Mouse (Mus musculus) 3T3-L1 (cell line): ENCODE data around the gene Dsel.
A peak's percentile ranks its signal among the peaks of the same experiment; 100 is the strongest.

ENCODE experiments used
- DNase-seq: peaks from one replicate; pipeline ENCODE4 v3.0.0-alpha.2; 2015; ENCODE audit warnings: low read depth, low spot score

Gene Dsel

GRCm38 (mm10) chr1:111864779-111865165 lies at the start of gene Dsel:
Gene Dsel, minus strand, starts transcription at chr1:111864918.
- DNase-seq: peak; percentile 91

DNA sequence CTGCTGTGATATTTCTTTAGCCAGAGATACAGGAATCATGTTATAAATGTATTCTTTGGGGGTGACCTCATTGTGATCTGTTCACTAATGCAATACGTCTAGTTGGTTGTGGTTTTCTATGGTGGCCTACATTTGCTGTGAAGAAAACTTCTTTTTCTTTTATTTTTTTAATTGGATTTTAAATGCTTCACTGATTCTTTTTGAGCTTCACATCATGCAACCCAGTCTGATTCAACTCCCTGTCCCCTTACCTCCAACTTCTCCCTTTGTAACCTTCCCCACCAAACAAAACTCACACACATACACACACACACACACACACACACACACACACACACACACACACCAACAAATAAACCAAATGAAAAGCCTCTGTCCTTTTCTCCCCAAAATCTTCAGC lies 46.7 kb upstream of the Dsel start:
- DNase-seq: no peak

DNA sequence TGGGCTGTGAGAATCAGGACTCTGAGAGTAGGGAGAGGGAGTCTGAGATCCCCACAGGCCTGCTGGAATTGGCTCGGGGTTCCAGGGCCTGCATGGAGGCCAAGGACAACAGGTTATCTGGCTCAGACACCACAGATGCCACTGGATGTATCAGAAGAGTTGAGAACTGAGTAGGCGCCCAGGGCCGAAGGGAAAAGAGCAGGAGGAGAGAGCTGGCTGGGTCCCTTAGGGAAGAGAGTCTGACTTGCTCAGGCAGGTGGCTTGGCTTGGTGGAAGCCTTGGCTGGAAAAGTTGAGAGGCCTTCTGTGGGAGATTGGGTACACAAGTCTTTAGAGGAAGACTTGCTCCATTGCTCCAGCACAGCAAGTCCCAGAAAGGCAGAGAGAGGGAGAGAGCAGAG lies 18.6 kb upstream of the Dsel start:
- no peak for DNase-seq

- no peak for DNase-seq
Measured at GRCm38 (mm10) chr1:111875784-111876183, 11.1 kb upstream of the Dsel start.

DNA sequence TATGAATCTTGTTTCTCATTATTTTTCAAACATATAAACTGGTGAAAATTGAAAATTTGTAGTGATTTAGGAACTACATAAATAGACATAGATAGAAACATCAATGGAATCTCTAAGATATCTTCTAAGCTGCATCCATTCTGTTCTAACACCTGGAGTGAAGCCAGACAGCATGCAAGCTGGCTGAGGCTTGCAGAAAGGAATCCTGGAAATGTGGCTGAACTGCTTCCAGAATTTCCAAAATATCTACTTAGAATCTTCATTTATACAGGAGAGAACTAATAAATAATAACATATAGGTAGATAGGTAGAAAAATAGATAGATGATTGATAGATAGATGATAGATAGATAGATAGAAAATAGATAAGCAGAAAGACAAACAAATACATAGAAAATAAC lies 8.5 kb upstream of the Dsel start:
- no peak for DNase-seq

- DNase-seq: no peak
Measured at GRCm38 (mm10) chr1:111865467-111865866, 749 bp upstream of the Dsel start.

DNA sequence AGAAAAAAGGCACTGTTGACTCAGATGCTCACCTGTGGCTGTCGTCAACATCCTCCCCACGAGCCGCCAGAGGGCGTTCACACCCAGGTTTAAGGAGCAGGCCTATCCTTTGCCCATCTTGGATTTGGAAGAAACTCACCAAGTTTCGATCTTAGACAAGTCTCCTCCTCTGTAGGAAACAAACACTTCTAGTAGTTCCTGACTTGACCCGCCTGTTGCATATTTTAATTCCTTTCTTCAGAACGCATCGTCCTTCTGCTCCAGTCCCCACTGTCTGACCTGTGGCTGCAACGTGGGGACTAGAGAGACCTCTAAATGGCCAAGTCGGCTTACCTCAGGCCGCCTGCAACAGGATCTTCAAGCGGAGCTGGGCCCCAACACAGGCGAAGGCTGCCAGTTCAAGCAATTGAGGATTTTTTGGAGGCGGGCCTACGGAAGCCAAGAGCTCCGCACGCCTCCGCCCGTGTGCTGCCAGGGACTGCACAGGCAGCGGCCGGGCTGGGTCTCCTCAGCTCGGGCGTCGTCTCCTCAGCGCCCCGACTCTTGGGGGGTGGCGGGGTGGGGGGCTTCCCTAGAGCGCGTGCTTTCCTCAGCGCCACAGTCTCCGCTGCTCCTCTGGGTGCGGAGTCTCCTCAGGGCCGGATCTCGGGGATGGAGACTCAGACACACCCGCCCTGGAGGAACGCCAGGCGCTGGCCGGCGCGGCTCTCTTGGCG lies 497 bp downstream of the Dsel start:
- DNase-seq: peak; percentile 93

DNA sequence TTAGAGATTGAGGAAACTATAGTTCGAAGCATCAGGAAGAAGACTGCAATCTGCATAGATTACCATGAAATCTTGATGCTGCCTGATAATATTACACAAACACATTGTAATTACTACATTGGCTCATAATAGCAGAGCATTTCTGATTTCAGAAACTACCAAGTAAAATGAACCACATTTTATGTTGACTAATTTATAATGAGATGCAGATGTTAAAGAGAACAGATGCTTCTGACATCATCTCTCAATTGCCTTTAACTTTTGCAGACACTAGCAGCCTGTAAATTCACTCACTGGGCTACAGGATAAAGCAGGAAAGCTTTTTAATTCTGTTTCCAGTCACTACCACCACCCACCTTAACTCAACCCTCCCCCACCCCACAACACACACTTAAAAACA lies 6.9 kb downstream of the Dsel start:
- DNase-seq: peak; percentile 14

DNA sequence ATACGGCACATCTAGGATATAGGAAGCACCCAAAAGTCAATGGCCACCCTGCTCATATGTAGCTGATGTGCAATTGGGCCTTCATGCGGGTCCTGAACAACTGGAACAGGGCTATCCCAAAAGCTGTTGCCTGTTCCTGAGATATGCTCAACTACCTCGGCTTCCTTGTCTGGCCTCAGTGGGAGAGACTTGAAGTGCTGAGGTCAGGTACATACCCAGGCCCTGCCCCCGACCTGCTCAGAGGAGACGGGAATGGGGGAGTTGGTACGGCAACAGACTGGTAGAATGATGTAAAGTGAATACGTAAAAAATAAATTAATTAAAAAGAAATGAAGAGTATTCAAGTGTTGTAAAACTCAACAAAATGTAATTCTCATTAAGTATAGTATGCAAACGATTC lies 12.3 kb downstream of the Dsel start:
- DNase-seq: no peak

DNA sequence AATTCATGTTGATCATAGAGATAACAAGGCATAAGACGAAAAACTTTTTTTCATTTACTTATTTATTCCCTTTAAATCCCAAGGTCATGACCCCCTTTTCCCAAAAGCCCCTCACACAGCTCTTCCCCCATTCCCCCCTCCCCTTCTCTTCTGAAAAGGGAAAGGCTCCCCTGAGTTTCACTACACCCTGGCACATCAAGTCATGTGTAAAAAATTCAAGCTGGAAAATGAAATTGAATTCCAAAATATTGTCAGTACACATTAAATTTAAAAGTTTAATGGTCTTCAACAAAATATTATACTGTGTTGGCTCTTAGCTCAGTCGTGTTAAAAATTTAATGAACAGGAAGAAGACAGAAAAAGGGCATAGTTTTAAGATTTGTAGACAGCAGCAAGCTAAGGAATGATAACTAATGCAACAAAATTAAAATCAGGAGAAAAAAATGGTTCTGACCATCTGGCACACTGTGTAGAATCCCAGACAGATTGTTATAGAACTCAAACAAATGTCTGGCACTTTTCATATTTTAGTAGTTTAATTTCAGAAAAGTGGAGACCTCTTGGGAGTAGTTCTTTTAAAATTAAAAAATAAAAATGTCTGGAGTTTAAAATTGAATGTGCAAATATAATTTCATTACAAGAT lies 31.0 kb downstream of the Dsel start:
- DNase-seq: no peak
